Mouse (Mus musculus): ENCODE results near the gene Phf23.

The Phf23 gene

DNA sequence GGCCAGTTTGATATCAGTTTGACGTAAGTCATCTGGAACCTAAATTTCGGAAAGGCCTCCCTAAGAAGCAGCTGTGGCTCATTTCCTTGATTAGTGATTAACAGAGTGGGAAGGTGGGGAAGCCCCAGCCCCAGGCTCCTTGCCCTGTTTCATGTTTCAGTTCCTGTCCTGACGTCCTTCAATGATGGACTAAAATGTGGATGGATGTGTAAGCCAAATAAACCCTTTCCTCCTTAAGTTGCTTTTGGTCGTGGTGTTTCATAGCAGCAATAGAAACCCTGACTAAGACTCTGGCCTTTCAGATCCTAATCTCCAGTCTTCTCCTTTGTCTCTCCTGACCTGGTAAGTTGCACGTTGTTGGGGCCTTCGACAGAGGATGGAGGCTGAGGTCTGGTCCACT, 25.4 kb upstream of the Phf23 start:
- no peak for DNase-seq (ENCODE audit: low read depth in 1 of 2, low spot score in 2 of 2)

DNA sequence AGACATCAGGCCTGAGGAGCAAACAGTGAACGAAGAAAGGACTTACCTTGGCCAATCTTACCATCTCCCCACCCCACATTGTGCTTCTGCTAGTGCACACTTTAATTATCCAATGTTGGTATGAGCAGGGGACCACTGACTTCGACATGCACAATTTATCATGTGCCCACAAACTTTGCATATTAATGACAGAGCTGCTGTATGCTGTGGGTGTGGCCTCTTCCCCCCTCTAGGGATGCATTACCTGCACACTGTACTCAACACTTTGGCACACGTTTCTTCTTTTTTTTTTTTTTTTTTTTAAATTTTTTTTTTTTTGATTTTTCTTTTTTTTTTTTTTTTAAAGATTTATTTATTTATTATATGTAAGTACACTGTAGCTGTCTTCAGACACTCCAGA, 24.8 kb upstream of the Phf23 start:
- DNase-seq (ENCODE audit: low read depth in 1 of 2, low spot score in 2 of 2): no peak

DNA sequence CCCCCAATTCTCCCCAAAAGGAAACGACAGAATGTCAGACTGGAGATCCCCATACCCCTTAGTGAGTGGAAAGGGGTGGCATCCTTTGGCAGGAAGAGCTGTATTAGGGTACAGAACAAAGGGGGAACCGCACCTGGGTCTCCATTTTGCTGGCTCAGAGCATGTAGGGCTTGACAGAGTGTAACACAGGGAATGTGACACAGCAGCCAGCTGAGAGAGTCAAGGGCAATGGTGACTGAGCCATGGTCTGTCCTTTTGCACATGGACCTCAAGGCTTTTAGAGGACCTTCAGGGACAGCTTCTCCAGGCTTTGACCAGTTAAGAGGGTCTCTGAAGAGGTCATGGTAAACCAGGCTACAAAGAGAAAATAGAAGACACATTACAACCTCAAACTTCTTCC, 20.7 kb upstream of the Phf23 start:
- no peak for DNase-seq (ENCODE audit: low read depth in 1 of 2, low spot score in 2 of 2)

DNA sequence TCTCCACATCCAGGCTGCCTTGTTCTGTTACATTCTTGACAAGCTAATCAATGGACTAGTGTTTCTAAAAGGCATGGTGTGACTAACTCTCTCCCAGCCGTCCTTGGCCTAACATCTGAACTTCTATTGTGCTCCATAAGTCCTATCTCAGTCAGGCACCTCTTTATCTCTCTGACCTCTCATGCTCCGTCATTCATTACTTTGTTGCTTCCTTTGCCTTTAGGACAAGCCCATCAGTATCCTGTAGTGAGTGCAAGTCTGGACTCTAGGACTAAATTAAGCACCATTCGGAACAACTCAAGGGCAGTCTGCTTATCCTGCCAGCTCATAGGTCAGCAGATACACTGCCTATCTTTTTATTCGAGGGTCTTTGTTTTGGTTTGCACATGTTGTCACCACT, 19.3 kb upstream of the Phf23 start:
- no peak for DNase-seq (ENCODE audit: low read depth in 1 of 2, low spot score in 2 of 2)

DNA sequence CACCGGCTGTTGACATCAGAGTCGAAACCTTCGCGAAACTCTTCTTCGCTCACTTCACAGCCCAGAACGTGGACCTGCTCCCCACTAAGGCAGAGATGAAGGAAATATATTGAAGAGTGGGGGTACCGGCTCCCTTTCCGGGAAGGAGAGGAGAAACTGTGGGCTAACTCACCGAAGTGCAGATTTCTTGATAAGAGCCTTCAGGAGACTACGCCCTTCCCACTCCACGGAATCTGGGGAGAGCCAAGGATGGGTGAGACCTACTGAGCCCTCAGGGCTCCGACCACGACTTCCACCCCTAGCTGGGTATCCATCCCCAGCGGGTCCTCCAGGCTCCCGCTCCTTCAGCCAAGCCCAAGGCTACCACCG, 15.8 kb upstream of the Phf23 start:
- no peak for DNase-seq (ENCODE audit: low read depth in 1 of 2, low spot score in 2 of 2)

DNA sequence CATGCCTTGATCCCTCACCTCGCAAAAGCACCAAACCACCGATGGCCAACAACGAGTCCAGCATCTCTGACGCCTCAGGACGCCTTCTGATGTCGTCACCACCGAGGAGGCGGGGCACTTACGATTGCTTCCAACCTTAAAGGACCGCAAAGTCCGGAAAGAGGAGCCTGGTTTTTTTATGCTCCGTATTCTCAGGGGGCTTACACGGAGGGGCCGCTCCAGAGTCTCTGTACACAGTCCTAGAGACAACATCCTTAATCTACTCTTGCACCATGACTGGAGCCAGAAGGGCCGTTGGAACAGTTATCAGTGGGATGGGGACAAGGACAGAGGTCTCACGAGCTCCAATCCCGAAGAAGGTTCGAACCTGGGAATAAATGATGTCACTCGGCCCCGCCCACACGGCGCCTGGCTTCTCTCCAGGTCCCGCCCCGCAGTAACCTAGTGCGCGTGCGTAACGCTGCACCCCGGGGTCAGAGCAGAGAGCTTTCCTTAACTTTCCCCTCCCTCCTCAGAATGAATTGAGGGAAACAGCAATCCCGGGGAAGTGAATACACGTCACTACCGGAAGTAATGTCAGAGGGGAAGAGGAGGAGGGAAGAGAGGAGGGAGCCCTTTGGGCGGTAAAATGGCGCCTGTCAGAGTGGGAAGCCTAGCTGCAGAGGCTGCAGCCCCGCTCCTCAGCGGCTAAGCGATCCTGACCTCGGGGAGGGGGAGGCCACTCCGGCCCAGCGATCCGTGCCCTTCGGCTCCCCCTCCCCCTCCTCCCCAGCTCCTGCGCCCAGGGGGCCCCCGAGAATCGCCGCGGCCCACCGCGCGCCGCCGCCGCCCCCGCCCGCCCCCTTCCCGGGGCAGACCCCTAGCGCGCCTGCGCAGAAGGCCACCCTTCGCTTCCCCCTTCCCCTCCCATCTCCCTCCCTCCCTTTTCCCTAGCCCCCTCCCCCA, 15.1 kb upstream of the Phf23 start:
- peak; percentile 98 for DNase-seq (ENCODE audit: low read depth in 1 of 2, low spot score in 2 of 2)

DNA sequence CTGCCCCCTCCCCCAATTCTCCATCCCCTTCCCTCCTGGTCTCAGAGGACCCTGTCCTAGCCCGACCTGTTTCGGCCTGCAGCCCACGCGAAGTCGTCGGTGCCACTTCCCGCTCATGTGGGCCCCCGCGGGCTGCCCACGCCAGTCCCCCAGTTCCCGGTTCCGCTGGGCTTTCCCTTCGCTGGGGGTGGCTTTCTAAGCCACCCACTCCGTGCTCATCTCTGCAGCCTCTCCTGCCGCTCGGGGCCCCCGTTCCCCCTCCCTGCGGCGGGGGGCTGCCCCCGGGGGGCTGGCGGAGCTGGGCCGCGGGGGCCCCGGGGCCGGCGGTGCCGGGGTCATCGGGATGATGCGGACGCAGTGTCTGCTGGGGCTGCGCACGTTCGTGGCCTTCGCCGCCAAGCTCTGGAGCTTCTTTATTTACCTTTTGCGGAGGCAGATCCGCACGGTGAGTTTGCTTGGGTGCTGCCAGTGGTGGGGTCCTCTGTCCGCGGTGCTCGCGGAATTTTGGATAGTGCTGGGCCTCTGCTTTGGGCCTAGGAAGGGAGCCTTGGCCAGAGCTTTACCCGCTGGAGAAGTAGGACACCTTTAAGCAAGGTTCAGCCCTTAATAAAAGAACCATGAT, 14.3 kb upstream of the Phf23 start, which contains the start of gene Ctdnep1:
TSS of gene Ctdnep1 (plus strand) at position 16 of the 622 bp plus-strand sequence.
- no peak for DNase-seq (ENCODE audit: low read depth in 1 of 2, low spot score in 2 of 2)

DNA sequence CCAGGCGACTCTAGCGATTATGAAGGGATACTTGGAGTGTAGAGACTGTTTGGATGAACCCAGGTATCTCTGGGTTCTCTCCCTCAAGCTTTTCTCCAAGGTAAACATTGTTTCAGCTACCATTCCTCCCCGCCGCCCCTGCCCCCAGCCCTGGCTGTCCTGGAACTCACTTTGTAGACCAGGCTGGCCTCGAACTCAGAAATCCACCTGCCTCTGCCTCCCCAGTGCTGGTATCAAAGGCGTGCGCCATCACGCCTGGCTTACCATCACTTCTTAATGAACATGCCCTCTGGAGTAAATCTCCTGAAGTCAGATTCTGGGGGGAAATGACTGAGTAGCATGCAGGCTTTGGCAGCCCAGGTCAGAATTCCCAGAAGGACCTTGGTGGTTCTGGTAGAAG, 13.4 kb upstream of the Phf23 start, which contains the start of gene Elp5:
TSS of gene Elp5 (minus strand) at position 293 of the 400 bp plus-strand sequence.
- no peak for DNase-seq (ENCODE audit: low read depth in 1 of 2, low spot score in 2 of 2)

DNA sequence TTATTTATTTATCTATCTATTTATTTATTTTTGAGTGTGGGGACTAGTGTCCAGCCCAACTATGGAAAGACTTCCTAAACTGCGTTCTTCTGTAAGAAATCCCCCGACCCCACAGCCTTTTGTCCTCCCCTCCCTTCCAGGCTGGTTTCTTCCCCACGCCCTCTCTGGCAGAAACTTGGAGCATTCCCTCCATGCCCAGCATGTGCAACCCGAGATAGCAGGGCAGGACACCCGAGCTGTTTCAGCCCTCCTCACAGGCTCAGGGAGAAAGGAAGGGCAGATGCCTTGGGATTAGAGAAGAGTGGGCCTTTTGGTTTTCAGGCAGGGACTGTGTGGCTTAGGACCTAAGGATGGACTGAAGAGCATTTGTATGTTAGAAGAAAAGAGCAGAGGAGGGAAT, 12.7 kb upstream of the Phf23 start:
- DNase-seq (ENCODE audit: low read depth in 1 of 2, low spot score in 2 of 2): no peak

DNA sequence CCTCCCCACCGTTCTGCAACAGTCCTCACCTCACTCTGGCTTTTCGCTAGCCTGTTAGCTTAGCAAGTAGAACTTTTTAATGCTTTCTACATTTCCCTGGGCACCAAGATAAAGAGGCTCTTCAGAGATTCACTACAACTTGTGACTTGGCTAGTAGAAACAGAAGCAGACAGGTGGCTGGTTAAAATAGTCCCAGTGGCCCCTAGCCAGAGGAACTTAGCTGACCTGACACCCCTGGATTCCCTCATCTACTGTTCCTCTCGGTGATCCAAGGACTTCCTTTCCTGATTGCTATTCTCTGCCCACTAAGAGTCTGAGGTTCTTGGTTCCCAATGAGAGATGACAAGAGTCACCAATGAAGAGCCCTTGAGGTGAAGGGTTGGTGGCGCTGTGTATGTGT, 12.2 kb upstream of the Phf23 start:
- DNase-seq (ENCODE audit: low read depth in 1 of 2, low spot score in 2 of 2): no peak

DNA sequence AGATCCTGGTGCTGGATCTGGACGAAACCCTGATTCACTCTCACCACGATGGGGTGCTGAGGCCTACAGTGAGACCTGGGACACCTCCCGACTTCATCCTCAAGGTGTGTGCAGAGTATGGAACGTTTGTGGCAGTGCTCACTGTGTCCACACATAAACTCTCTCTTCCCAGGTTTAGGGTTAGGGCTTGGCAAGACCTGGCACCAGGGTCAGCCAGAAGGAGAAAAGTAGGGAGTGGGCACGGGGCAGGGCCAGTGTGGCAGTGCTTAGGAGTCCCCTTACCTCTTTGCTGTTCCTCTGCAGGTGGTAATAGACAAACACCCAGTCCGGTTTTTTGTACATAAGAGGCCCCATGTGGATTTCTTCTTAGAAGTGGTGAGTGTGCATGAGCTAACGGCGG, 11.1 kb upstream of the Phf23 start:
- DNase-seq (ENCODE audit: low read depth in 1 of 2, low spot score in 2 of 2): no peak

DNA sequence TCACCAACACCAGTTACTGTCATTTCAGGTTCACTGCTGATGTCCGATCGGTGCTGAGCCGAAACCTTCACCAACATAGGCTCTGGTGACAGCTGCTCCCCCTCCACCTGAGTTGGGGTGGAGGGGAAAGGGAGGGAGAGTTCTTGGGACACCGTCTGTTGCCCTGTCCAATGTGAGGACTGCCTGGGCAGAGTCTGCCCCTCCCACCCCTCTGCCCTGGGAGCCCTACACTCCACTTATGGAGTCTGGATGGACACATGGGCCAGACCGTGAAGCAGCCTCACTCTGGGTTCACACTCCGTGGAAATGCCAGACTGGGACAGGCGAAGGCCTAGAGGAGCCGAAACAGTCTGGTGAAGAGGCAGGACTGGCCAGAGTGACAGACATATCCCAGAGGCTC, 5.6 kb upstream of the Phf23 start:
- DNase-seq (ENCODE audit: low read depth in 1 of 2, low spot score in 2 of 2): no peak

DNA sequence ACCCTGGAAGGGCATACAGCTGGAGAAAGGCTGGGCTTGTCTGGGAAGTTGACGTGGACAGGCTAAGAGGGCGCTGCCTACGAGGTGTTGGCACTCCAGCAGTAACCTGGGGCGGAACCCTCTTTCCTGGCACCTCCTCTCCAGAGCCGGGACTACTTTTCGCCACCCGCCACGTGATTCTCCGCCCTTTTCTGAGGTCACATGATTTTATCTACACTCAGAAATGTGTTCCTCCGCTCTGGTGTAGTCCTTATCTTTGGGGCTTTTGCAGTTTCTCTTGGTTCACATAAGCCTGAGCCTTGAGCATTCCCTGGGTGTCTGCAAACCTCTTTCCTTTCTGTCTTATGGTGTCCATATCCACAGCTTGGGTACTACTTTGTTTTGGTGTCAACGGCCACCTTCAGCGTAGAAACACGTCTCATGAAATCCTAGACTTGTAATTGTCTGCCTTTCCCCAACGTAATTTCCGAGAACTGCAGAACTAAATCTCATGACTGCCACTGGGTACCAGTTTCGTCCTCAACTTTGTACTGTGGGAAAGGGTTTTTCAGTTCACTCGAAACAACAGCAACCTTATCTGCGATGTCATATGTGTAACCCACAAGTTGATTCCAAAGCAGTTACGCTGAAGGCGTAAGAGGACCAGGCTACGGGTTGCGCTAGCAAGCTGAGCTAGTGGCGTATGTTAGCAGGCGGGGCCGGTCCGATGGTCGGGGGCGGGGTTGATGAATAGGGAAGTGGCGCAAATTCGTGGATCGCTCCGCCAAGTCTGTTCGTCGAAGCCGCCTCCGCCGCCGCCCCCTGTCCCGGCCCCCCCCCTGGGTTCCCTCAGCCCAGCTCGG, 4.5 kb upstream of the Phf23 start, which contains the start of gene Gabarap:
TSS of gene Gabarap (plus strand) at position 294 of the 842 bp plus-strand sequence.
- DNase-seq (ENCODE audit: low read depth in 1 of 2, low spot score in 2 of 2): peak; percentile 89 to 93

DNA sequence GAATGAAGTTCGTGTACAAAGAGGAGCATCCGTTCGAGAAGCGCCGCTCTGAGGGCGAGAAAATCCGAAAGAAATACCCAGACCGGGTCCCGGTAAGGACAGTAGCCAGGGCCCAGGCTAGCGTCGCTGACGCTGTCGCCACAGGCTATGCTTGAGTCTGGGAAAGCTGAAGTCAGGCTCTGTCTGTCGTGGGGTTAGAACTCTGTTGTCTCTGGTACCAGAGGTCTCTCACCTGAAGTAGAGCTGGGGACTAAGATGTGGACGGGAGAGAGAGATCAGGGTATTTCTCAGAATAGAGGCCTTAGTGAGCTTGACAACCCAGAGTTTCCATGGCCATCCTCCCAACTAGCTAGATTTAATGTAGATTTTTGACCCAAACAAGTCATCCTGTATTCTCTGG, 3.9 kb upstream of the Phf23 start:
- no peak for DNase-seq (ENCODE audit: low read depth in 1 of 2, low spot score in 2 of 2)

DNA sequence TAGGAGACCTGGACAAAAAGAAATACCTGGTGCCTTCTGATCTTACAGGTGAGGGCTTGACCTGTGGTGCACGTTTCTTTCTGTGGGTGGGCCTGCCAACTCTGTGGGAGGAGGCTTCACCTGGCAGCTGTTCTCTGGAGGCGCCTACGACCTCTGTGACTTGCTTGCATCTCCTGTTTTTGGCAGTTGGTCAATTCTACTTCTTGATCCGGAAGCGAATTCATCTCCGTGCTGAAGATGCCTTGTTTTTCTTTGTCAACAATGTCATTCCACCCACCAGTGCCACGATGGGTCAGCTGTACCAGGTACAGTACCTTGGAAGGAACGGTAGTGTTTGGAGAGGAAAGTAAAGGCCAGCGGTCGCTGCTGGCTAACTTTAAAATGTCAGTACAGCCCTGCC, 3.2 kb upstream of the Phf23 start:
- DNase-seq (ENCODE audit: low read depth in 1 of 2, low spot score in 2 of 2): no peak

DNA sequence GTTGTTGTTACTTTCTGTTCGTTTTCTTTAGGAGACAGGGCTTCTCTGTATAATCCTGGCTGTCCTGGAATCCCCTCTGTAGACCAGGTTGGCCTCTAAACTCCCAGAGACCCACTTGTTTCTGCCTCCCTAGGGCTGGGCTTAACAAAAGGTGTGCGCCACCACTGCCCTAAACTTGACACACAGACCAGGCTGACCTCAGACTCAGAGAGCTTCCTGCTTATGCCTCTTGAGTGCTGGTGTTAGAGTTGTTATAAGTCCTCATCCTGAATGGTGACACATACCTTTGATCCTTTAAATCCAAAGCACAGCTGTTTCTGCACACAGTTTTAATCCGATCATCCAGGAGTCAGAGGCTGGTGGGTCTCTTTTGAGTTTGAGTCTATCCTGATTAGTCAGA, 2.6 kb upstream of the Phf23 start:
- DNase-seq (ENCODE audit: low read depth in 1 of 2, low spot score in 2 of 2): no peak

DNA sequence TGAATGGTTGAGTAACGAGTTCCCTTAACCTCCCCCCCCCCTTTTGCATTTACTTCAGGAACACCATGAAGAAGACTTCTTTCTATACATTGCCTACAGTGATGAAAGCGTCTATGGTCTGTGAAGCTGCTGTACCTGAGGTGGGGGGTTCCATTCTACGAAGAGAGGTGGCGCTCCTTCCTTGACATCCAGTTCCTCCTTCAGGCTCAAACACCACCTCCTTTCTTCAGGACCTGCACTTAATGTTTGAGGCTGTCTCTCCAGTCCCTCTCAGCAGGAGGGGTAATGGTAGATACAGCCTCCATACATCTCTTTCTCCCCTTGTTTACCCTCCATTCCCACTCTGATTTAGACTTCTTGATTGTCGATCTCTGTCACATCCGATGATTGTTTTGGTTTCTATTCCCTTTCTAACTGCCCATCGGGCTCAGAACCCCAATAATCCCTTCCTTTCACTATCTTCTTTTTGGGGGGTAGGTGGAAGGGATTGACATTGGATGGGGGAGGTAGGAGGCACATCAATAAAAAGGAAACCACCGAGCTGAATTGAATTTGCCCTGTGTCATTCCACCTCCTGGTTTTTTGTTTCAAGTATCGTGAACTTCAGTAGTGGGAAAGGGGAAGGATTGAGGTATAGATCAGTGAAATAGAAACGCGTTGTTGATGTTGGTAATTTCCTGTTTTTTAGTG, 1.0 kb upstream of the Phf23 start:
- no peak for DNase-seq (ENCODE audit: low read depth in 1 of 2, low spot score in 2 of 2)

DNA sequence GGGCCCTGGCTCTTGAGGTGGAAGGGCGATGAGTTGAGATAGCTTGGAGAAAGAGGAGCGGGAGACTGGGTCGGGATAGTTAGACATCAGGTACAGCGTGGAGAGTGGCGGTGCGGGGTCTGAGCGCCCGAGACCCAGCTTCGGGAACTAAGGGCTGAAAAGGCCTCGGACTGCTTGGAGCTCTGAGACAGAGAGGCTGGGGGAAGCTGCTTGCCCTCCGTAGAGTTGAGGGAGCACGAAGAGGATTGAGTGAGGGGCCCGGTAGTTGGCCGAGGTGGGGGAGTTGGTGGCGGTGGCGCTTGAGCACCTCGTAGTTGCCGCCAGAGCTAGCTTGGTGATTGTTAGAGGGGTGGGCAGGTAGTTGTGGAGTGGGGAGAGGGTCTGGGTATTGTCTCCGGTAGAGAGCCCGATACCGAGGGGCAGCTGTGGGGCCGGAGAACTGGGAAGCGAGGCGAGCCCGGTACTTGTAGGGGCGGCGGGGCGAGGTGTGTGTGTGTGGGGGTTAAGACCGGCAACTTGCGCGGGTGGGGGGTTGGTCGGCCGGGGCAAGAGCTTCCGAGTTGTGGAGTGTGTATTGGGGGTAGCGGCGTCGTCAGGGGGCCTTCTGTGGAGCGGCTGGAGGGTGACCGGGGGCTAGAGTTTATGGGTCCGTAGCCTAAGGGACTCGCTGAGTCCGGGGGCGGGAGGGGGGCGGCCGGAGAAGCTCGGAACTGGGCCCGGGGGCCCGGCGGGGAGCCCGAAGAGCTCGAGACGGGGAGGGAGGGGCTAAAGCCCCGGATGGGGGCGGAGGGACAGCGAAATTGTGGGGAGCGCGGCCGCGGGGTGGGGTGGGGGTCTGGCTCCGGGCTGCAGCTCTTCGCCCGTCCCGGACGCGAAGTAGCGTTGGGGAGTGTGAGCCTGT, 834 bp downstream of the Phf23 start:
- peak in 1 of 2 experiments; percentile 25 for DNase-seq (ENCODE audit: low read depth in 1 of 2, low spot score in 2 of 2)

DNA sequence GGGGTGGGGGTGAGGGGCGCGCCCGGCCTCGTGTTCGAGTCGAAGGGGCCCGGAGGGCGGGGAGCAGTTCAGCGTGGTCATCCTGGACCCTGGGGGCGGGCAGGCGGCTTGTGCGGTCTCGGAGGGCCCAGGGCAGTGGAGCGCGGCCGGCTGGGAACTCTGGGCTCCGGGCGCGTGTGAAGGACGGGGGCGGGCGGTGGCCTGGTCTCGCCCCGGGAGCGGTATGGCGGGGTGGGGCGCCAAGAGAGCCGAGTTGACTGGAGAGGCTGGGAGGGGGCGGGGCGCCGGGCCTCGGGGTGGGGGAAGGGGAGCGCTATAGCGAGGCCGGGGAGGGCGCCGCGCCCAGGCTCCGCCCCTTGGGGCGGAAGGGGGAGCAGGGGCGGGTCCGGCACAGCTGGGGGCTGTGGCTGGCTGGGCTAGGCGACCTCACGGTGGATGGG, 1.5 kb downstream of the Phf23 start:
- peak in 1 of 2 experiments; percentile 69 for DNase-seq (ENCODE audit: low read depth in 1 of 2, low spot score in 2 of 2)
